Mouse (Mus musculus) liver, embryonic 13.5 days (tissue): ENCODE measurements around the gene Tgfbrap1. TPM values are rescaled to one million over a fixed set of nuclear protein-coding genes. Genes with fewer than 3 reads are reported as not detected.
A peak's percentile ranks its signal among the peaks of the same experiment; 100 is the strongest.
"Not testable (repeated sequence)": the region's sequence is repeated elsewhere in the genome, so short reads cannot be mapped to it uniquely, and the experiment has no call there.

Experiments
- ATAC-seq: fragments of 200-750 bp; cut with Nextera tagmentation; 2 replicates; pipeline ENCODE4 v1.8.0; 2017; ENCODE audit warnings: low read depth, mild to moderate bottlenecking, moderate number of reproducible peaks, moderate library complexity
- DNase-seq: peaks from one replicate; pipeline ENCODE4 v3.0.0; 2022
- H3K27ac ChIP-seq: fragments of 300-500 bp; sonication (generic); 2 replicates; pipeline ENCODE4 v1.5.1; 2015; ENCODE audit warnings: moderate library complexity, mild to moderate bottlenecking, inconsistent platforms
- H3K27me3 ChIP-seq: fragments of 300-500 bp; sonication (generic); 2 replicates; pipeline ENCODE4 v1.6.1; 2015; ENCODE audit warnings: mild to moderate bottlenecking, inconsistent platforms
- H3K36me3 ChIP-seq: fragments of 300-500 bp; sonication (generic); 2 replicates; pipeline ENCODE4 v1.6.1; 2015; ENCODE audit warnings: mild to moderate bottlenecking, inconsistent platforms
- H3K4me1 ChIP-seq: fragments of 300-500 bp; sonication (generic); replicated peaks from 2 replicates; pipeline ENCODE4 v1.6.1; 2015; ENCODE audit warnings: inconsistent platforms
- H3K4me2 ChIP-seq: fragments of 300-500 bp; sonication (generic); 2 replicates; pipeline ENCODE4 v1.6.1; 2015; ENCODE audit warnings: inconsistent platforms, mild to moderate bottlenecking, moderate library complexity
- H3K4me3 ChIP-seq: fragments of 300-500 bp; sonication (generic); replicated peaks from 2 replicates; pipeline ENCODE4 v1.5.1; 2015; ENCODE audit warnings: mild to moderate bottlenecking, inconsistent platforms
- H3K9ac ChIP-seq: fragments of 300-500 bp; sonication (generic); 2 replicates; pipeline ENCODE4 v1.6.1; 2015; ENCODE audit warnings: mild to moderate bottlenecking, inconsistent platforms
- H3K9me3 ChIP-seq: fragments of 300-500 bp; sonication (generic); replicated peaks from 2 replicates; pipeline ENCODE4 v1.6.1; 2016; ENCODE audit warnings: inconsistent platforms
- WGBS: fragments of 180-500 bp; shearing (Covaris S2); methylation state at CpG from one replicate; pipeline ENCODE4 v1.1.7; 2015; ENCODE audit not compliant: insufficient replicate concordance; 5-methylcytosine and 5-hydroxymethylcytosine counted together
- polyA plus RNA-seq: library from polyadenylated mRNA; unstranded; fragments of >200 nt; fragmentation: Nextera tagmentation; extraction: Ambion mirVana; gene quantifications from 2 replicates; pipeline ENCODE4 v1.2.1, GENCODE M21; 2015

Tgfbrap1 gene
- polyA plus RNA-seq, 1 experiment from 2014 or later = 4.0 TPM

DNA sequence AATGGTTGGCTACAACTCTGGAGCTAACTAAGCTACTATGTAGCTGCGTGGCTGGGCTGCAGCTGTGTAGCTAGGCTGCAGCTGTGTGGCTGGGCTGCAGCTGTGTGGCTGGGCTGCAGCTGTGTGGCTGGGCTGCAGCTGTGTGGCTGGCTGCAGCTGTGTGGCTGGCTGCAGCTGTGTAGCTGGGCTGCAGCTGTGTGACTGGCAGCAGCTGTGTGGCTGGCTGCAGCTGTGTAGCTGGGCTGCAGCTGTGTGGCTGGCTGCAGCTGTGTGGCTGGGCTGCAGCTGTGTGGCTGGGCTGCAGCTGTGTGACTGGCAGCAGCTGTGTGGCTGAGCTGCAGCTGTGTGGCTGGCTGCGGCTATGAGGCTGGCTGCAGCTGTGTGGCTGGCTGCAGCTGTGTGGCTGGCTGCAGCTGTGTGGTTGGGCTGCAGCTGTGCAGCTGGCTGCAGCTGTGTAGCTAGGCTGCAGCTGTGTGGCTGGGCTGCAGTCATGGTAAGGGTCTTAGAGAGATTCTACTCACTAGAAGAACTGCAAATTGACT lies 38.1 kb upstream of the Tgfbrap1 start:
- H3K4me2 ChIP-seq, DNase-seq, H3K9ac ChIP-seq, H3K27me3 ChIP-seq, H3K36me3 ChIP-seq, H3K9me3 ChIP-seq, ATAC-seq, H3K27ac ChIP-seq, H3K4me1 ChIP-seq, H3K4me3 ChIP-seq: not testable (repeated sequence)
- 67% methylated on average over 2 of the region's 2 CpGs for WGBS

DNA sequence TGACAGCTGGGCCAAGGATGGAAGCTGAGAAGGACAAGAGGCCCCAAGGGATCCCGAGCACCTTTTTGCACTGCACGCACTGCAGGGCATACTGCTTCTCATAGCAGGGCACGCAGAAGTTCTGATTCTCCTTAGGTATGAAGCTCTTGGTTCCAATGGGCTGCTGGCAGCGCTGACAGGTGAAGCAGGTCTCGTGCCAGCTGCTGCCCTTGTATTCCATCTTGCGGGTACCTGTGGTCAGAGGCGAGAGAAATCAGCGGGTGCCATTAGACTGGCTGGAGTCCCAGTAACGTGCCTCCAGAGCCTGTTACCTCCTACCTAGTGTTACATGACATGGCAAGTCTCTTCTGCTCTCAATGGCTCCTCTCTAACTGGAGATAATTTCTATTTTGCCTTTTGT lies 33.2 kb upstream of the Tgfbrap1 start:
- Histone ChIP-seq H3K4me1 (no peaks in the 10 kb centered on the region), H3K9me3 (no peaks in the 10 kb centered on the region), H3K27me3 (no peaks in the 10 kb centered on the region), H3K4me2 (no peak overlapping the region), H3K27ac (no peak overlapping the region), H3K4me3 (no peak overlapping the region), H3K9ac (no peak overlapping the region), H3K36me3 (no peaks in the 10 kb centered on the region)
- WGBS = 79% methylated on average over 9 of the region's 9 CpGs
- ATAC-seq (no peak), DNase-seq (no peak)

DNA sequence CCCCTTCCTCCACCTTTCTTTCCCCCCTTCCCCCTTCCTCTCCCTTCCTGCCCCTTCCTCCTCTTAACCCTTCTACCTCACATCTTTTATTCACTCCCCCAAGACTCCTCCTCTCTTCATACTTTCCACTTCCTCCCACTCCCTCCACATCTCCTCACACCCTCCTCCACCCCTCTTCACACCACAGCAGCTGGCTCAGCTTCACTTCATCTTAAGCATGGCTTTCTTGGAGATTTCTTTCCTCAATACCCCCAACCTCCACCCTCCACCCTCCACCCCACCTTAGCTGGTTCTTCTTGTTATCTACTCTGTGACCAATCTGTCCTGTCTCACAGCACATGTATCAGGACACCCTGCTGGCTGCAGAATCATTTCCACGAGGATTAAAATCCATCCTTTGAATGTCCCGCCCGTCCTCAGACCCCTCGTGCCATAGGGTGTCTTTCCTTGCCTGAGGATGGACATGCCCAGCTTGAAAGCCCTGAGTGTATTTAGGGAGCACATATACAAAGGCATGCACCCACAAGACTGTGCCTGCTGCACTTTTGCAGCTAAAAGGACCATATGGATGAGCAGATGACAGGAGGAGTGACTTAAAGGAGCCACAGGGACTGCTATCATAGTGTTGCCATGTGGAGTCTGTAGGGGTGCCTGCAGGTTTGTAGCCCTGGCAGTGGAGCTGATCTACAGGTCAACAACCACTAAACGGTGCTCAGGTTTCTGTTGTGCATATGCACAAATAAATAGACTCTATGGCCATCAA lies 32.0 kb upstream of the Tgfbrap1 start:
- no peak overlapping the region for H3K9ac ChIP-seq
- H3K27ac ChIP-seq = no peak overlapping the region
- ATAC-seq (no peak), DNase-seq (no peak)
- no peaks in the 10 kb centered on the region for H3K4me1 ChIP-seq
- no peaks in the 10 kb centered on the region for H3K36me3 ChIP-seq
- H3K9me3 ChIP-seq = no peaks in the 10 kb centered on the region
- H3K4me3 ChIP-seq = no peak overlapping the region
- H3K27me3 ChIP-seq = no peaks in the 10 kb centered on the region
- H3K4me2 ChIP-seq = no peak overlapping the region
- 59% methylated on average over 5 of the region's 5 CpGs for WGBS

DNA sequence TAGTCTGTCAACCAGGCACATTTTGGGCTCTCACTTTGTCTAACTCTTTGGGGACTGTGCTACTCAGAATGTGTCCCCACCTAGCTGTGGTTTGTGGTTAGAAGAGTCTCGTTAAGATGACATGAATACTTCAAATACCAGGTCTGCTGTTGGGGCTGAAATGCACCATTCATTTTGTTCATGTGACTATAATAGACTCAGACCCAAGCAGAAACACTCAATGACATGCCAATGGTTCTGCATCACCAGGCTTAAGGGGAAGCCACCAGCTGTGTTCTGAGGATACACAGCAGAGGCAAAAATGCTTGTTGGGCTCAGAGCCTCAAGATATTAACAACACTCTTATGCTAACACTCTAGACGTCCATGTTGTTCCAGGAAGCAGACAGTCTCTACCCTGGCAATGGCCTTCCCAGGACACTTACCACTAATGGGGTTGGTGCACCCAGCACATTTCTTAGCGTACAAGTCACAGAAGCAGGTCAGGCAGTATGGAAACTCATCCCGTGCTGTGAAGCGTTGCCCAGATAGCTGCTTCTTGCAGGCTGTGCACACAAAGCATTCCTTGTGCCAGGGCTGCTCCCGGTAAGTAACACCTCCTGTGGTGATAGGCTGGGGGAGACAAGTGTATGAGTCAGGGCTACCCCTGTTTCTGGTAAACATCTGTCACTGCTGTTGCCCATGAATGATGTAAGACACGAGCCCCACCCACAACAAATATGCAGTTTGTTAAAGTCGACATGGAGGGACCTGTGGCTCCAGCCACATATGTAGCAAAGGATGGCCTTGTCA lies 29.6 kb upstream of the Tgfbrap1 start:
- ATAC-seq (no peak), DNase-seq (no peak)
- Histone ChIP-seq H3K36me3 (no peaks in the 10 kb centered on the region), H3K9ac (no peak overlapping the region), H3K4me2 (no peak overlapping the region), H3K4me3 (no peak overlapping the region), H3K9me3 (no peaks in the 10 kb centered on the region), H3K4me1 (no peaks in the 10 kb centered on the region), H3K27me3 (no peaks in the 10 kb centered on the region), H3K27ac (no peak overlapping the region)
- 50% methylated on average over 8 of the region's 8 CpGs for WGBS

DNA sequence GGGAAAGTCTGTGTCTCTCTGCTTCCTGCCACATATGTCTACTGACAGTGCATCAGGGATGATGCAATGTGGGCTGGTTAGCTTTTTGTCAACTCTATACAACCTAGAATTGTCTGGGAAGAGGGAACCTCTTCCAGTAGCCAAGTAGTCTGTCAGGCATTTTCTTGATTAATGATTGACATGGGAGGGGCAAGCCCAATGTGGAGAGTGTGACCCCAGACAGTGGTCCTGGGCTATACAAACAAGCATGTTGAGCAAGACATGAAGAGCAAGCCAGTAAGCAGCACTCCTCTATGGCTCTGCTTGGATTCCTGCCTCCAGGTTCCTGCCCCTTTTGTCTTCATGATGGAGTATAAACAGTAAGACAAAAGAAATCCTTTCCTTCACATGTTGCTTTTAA lies 28.8 kb upstream of the Tgfbrap1 start:
- no peak for ATAC-seq
- no peaks in the 10 kb centered on the region for H3K36me3 ChIP-seq

DNA sequence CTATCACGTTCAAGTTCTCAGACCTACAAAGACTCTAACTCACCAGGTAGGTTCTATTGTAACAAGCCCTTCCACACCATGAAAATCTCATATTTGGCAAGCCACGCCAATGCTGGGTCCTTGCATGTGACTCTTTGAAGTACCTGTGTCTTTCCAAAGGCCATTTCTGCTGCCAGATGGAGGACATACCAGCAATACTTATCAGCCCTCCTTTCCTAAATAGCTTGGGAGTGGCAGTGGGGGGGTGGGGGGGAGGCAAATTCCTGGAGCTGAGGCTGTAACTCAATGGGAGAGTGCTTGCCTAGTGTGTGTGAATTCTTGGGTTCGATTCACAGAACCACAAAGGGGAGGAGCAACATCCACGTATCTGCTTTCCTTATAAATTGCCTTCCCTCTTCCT lies 26.3 kb upstream of the Tgfbrap1 start:
- Histone ChIP-seq H3K27ac (no peak overlapping the region), H3K9me3 (no peaks in the 10 kb centered on the region), H3K4me1 (no peaks in the 10 kb centered on the region), H3K4me3 (no peak overlapping the region), H3K9ac (no peak overlapping the region), H3K27me3 (no peaks in the 10 kb centered on the region), H3K4me2 (no peak overlapping the region), H3K36me3 (no peaks in the 10 kb centered on the region)
- DNase-seq (no peak), ATAC-seq (no peak)
- 58% methylated on average over 4 of the region's 4 CpGs for WGBS

More for the DNA sequence above, 28.8 kb upstream of the Tgfbrap1 start:
- H3K4me1 ChIP-seq = no peaks in the 10 kb centered on the region
- no peak overlapping the region for H3K4me3 ChIP-seq
- H3K9ac ChIP-seq = no peak overlapping the region
- no peaks in the 10 kb centered on the region for H3K27me3 ChIP-seq
- DNase-seq = no peak
- no peak overlapping the region for H3K27ac ChIP-seq
- H3K9me3 ChIP-seq = no peaks in the 10 kb centered on the region
- H3K4me2 ChIP-seq = no peak overlapping the region

DNA sequence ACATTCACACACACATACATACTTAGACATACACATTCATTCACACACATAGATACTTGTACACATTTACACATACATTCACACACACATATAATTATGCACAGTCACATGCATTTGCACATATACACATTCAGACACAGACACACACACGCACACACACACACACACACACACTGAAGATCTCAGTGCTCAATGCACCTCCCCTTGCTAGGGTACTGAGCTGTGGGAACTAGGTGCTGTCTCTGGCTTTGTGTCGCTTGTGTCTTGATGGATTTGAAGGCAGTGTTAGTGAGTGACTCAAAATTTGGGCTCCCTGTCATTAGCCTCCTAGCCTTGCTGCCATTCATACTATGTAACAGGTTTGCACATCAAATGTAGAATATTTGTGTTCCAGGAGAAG lies 24.2 kb upstream of the Tgfbrap1 start:
- Histone ChIP-seq H3K9me3 (no peaks in the 10 kb centered on the region), H3K27me3 (no peaks in the 10 kb centered on the region), H3K9ac (no peak overlapping the region), H3K4me2 (no peak overlapping the region), H3K36me3 (peaks cover 11% of the 10 kb centered on the region), H3K27ac (no peak overlapping the region), H3K4me3 (no peak overlapping the region), H3K4me1 (no peaks in the 10 kb centered on the region)
- ATAC-seq (no peak), DNase-seq (no peak)
- WGBS = 77% methylated on average over 2 of the region's 2 CpGs

DNA sequence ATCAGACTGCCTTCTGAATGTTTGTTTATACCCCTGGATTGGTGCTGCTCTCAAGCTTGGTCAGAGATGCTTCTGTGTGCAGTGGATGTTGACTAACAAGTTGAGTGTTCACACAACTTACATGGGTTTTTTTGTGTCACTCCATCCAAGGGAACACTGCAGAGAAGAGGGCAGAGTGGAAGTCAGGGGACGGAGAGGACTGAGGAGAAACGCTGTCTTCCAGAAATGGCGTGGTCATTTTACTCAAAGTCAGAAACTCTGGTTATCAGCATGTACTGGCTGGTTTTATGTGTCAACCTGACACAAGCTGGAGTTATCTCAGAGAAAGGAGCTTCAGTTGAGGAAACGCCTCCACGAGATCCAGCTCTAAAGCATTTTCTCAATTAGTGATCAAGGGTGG lies 22.5 kb upstream of the Tgfbrap1 start:
- Histone ChIP-seq H3K4me2 (no peak overlapping the region), H3K4me1 (no peaks in the 10 kb centered on the region), H3K9me3 (no peaks in the 10 kb centered on the region), H3K36me3 (peaks cover 27% of the 10 kb centered on the region), H3K27me3 (no peaks in the 10 kb centered on the region), H3K4me3 (no peak overlapping the region), H3K9ac (no peak overlapping the region), H3K27ac (no peak overlapping the region)
- DNase-seq = no peak
- WGBS = 53% methylated on average over 5 of the region's 5 CpGs
- ATAC-seq = no peak

DNA sequence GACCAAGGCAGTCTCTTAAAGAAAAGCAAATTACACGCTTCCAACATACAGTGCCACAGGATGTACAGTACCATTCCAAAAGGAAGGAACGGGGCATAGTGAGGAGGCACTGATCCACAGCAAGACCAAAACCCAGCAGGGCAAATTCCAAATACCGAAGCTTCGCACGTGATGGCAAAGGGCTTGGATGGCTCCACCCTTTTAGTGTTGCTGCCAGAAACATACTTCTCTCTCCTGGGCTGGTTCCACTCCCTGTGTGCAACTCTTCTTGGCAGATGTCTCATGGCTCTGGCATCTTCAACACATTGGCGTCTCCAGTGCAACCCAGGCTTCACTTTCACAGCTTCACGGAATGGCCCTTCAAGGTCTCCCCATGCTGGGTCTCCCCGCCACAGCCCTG lies 19.0 kb upstream of the Tgfbrap1 start:
- no peak overlapping the region for H3K27ac ChIP-seq
- ATAC-seq = no peak
- 84% methylated on average over 8 of the region's 8 CpGs for WGBS
- H3K9ac ChIP-seq = no peak overlapping the region
- DNase-seq = no peak
- H3K9me3 ChIP-seq = no peaks in the 10 kb centered on the region
- H3K4me1 ChIP-seq = peaks cover 6% of the 10 kb centered on the region
- no peak overlapping the region for H3K4me3 ChIP-seq
- H3K4me2 ChIP-seq = no peak overlapping the region
- no peaks in the 10 kb centered on the region for H3K27me3 ChIP-seq
- peaks cover 47% of the 10 kb centered on the region for H3K36me3 ChIP-seq

DNA sequence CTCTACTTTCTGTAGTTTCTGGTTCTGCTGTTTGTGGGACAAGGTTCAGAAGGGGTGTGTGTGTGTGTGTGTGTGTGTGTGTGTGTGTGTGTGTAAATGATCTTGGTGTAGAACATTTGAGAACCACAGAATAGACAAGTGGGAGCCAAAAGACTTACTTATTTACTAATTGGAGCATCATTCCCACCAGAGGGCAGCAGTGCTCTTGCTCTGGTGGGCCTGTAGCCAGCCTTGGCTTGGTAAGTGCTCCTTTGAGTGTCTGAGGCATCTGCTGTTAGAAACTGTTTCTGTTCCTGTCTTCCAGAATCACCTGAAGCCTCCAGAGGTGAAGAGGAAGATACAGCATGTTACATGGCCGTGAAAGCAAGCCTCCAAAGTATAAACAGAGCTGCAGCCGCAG lies 14.4 kb upstream of the Tgfbrap1 start:
- H3K9me3 ChIP-seq = no peaks in the 10 kb centered on the region
- no peaks in the 10 kb centered on the region for H3K27me3 ChIP-seq
- no peak for ATAC-seq
- H3K9ac ChIP-seq = no peak overlapping the region
- peaks cover 64% of the 10 kb centered on the region for H3K36me3 ChIP-seq
- DNase-seq = no peak
- H3K4me3 ChIP-seq = no peak overlapping the region
- 78% methylated on average over 2 of the region's 2 CpGs for WGBS
- H3K4me1 ChIP-seq = peaks cover 8% of the 10 kb centered on the region
- H3K27ac ChIP-seq = no peak overlapping the region
- H3K4me2 ChIP-seq = no peak overlapping the region

DNA sequence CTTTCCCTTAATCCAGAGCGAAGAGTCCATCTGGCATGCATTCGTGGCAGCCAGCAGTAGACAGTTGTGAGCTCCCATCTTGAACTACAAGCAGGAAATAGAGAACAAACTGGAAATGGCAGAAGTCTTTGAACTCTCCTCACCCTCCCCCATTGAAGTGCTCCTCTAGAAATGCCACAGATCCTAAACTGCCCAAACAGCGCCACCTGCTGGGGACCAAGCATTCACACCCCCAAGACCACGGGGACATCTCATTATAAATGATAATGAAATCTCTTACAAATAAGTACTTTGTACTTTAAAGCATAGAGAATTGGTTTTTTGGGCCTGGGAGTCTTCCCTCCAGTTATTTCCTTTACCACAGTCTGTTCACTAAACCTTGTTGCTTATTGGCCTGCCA lies 12.1 kb upstream of the Tgfbrap1 start:
- Histone ChIP-seq H3K4me3 (no peak overlapping the region), H3K4me1 (peaks cover 8% of the 10 kb centered on the region), H3K4me2 (no peak overlapping the region), H3K9me3 (no peaks in the 10 kb centered on the region), H3K27me3 (no peaks in the 10 kb centered on the region), H3K9ac (no peak overlapping the region), H3K27ac (no peak overlapping the region), H3K36me3 (peaks cover 60% of the 10 kb centered on the region)
- 34% methylated on average over 4 of the region's 4 CpGs for WGBS
- DNase-seq (peak; percentile 33), ATAC-seq (no peak)
